Mouse (Mus musculus) adrenal gland, postnatal 4 days (tissue): ENCODE measurements around the gene Gemin5. TPM values are rescaled to one million over a fixed set of nuclear protein-coding genes. Genes with fewer than 3 reads are reported as not detected.

Experiments
- DNase-seq, 2 experiments: peaks; one replicate each; pipeline ENCODE4 v3.0.0; 2021 to 2022; ENCODE audit warnings: low spot score in 2 of 2, mixed read lengths in 2 of 2
- total RNA-seq, 2 experiments: library from RNA; stranded (reverse); gene quantifications; 2 replicates each; pipeline ENCODE4 v1.2.3; 2021

Gemin5 gene
- total RNA-seq, 2 experiments from 2014 or later = 19.9 to 26.3 TPM

DNA sequence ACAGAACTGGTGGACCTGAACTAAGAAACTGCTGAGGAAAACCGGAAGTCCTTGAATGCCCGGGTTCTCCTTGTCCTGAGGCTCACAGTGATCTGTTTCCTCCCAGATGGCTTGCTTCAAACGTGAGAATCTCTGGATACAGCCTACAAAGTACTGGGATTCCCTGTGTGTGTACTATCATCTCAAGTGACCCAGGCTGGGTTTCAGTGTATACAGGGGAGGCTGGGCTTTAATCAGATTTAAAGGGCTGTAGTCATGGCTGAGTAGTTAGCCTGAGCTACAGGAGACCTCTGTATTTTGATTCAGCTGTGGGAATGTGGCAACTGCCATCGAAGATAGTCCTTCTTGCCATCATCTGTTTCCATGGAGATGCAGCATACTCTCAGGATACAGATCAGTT is 91.1 kb downstream of the Gemin5 start:
- no peak for DNase-seq

GRCm38 (mm10) chr11:58072978-58073377 is 95.4 kb downstream of the Gemin5 start:
- DNase-seq = no peak

Other genes with a start within 250 kb of the Gemin5 start
- 100 to 1,000 TPM; 103 to 106 TPM for gene Larp1, start 159.5 kb downstream of the Gemin5 start, total RNA-seq
- gene Gm12248, start 75.4 kb downstream of the Gemin5 start, total RNA-seq = under 1 TPM; 0.20 TPM
- 10 to 100 TPM; 56.0 to 57.3 TPM for gene Cnot8, start 64.4 kb downstream of the Gemin5 start, total RNA-seq
- 10 to 100 TPM; 68.2 to 74.2 TPM for gene Mrpl22, start 3.1 kb upstream of the Gemin5 start, total RNA-seq
- gene Igtp, start 31.0 kb upstream of the Gemin5 start, total RNA-seq = 10 to 100 TPM in 1 of 2 experiments, 1 to 10 TPM in 1; 9.8 to 15.3 TPM
- 10 to 100 TPM; 10.7 to 14.4 TPM for gene Irgm2, start 31.1 kb upstream of the Gemin5 start, total RNA-seq
- gene 4930438A08Rik, start 106.3 kb upstream of the Gemin5 start, total RNA-seq = under 1 TPM; 0.28 to 0.85 TPM
- gene Zfp692, start 138.5 kb upstream of the Gemin5 start, total RNA-seq = 10 to 100 TPM; 13.4 to 15.0 TPM
- 10 to 100 TPM; 45.8 to 49.7 TPM for gene Zfp672, start 161.8 kb upstream of the Gemin5 start, total RNA-seq
- 10 to 100 TPM; 47.4 to 54.1 TPM for gene Sh3bp5l, start 162.2 kb upstream of the Gemin5 start, total RNA-seq
- not detected for gene Lypd8, start 210.5 kb upstream of the Gemin5 start, total RNA-seq